Mouse (Mus musculus): Measurements from ENCODE around the gene Etl4. TPM values are rescaled to one million over a fixed set of nuclear protein-coding genes. Genes with fewer than 3 reads are reported as not detected.
A peak's percentile ranks its signal among the peaks of the same experiment; 100 is the strongest.

Gene Etl4
- polyA plus RNA-seq, 1 experiment from 2014 or later, result 12.3 TPM

- no peak for ATAC-seq (ENCODE audit: insufficient number of reproducible peaks, low FRiP score)
- Histone ChIP-seq H3K4me1 (replicated peaks) (no peaks in the 10 kb centered on the region), H3K4me2 (no peak overlapping the region), H3K27ac (ENCODE audit: poor library complexity, severe bottlenecking) (no peak overlapping the region), H3K9ac (no peak overlapping the region), H3K27me3 (replicated peaks) (no peaks in the 10 kb centered on the region), H3K4me3 (no peak overlapping the region), H3K36me3 (no peaks in the 10 kb centered on the region), H3K9me3 (replicated peaks) (0 out of 2 replicates have a peak, but pooled peaks cover 2% of the 10 kb centered on the region)
- 86% methylated on average over 1 of the region's 1 CpGs for WGBS
These were observed 662.4 kb downstream of the Etl4 start for GRCm38 (mm10) chr2:20571940-20572339.

- 34% methylated on average over 3 of the region's 3 CpGs for WGBS
- H3K27ac ChIP-seq (ENCODE audit: poor library complexity, severe bottlenecking), result no peak overlapping the region
These were observed 670.8 kb downstream of the Etl4 start for GRCm38 (mm10) chr2:20580331-20580730.

GRCm38 (mm10) chr2:20583032-20583431 lies 673.5 kb downstream of the Etl4 start:
- H3K4me1 ChIP-seq (replicated peaks), result peaks cover 12% of the 10 kb centered on the region
- no peak overlapping the region for H3K4me2 ChIP-seq
- no peak overlapping the region for H3K4me3 ChIP-seq
- H3K9me3 ChIP-seq (replicated peaks), result no peaks in the 10 kb centered on the region; the same call in 1 of the 2 replicates
- no peaks in the 10 kb centered on the region for H3K27me3 ChIP-seq (replicated peaks)
- no peak overlapping the region for H3K27ac ChIP-seq (ENCODE audit: poor library complexity, severe bottlenecking)
- no peak for ATAC-seq (ENCODE audit: insufficient number of reproducible peaks, low FRiP score)
- H3K36me3 ChIP-seq, result no peaks in the 10 kb centered on the region; the same call in 1 of the 2 replicates
- H3K9ac ChIP-seq, result no peak overlapping the region

More at GRCm38 (mm10) chr2:20580331-20580730, 670.8 kb downstream of the Etl4 start:
- Histone ChIP-seq H3K9me3 (replicated peaks) (0 out of 2 replicates have a peak, but pooled peaks cover 2% of the 10 kb centered on the region), H3K4me3 (no peak overlapping the region), H3K4me1 (replicated peaks) (peaks cover 12% of the 10 kb centered on the region), H3K27me3 (replicated peaks) (no peaks in the 10 kb centered on the region), H3K36me3 (no peaks in the 10 kb centered on the region), H3K9ac (no peak overlapping the region), H3K4me2 (no peak overlapping the region)
- ATAC-seq (ENCODE audit: insufficient number of reproducible peaks, low FRiP score), result no peak

DNA sequence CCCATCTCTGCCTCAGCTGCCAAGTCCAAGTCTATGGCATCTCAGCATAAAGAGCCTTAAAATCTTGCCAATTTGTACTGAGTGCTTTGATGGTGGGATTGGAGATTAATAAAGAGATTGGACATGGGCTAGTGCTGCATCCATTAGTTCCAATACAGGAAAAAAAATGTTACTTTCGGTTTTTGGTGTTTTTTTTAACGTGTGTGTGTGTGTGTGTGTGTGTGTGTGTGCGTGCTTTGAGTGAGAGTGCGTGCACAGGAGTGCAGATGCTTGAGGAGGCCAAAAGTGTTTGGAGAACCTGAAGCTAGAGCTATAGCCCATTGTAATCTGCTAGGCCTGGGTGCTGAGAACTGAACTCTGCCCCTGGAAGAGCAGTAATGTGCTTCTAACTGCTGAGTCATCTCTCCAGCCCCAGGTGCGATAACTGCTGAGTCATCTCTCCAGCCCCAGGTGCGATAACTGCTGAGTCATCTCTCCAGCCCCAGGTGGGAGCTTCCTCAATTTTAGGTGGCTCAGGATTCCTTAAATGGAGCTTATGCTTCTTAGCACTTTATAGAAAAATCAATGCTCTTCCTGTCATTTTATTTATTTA lies 674.1 kb downstream of the Etl4 start:
- Histone ChIP-seq H3K9ac (no peak overlapping the region), H3K9me3 (replicated peaks) (no peaks in the 10 kb centered on the region; the same call in 1 of the 2 replicates), H3K27ac (ENCODE audit: poor library complexity, severe bottlenecking) (no peak overlapping the region), H3K27me3 (replicated peaks) (no peaks in the 10 kb centered on the region), H3K4me1 (replicated peaks) (peaks cover 12% of the 10 kb centered on the region), H3K36me3 (no peaks in the 10 kb centered on the region; the same call in 1 of the 2 replicates), H3K4me2 (no peak overlapping the region), H3K4me3 (no peak overlapping the region)
- 90% methylated on average over 6 of the region's 6 CpGs for WGBS
- ATAC-seq (ENCODE audit: insufficient number of reproducible peaks, low FRiP score), result peak; percentile 18; the same call in 1 of the 2 replicates

DNA sequence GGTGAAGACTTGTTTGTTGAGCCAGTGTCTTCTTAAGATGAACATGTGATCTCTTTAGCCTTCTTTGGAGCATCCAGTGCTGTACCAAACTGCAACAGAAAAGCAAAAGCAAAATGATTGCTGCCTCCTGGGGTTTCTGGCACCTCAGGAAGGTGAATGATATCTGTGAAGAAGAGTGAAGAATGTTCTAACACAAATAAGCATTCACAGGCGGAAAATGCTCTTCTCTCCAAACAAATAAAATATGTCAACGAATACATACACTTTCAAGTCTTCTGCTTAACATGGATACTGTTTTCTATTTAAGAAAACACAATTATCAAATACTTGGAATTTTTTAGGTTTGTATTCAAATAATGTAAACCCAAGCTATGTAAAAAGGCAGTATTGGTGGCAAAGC lies 678.3 kb downstream of the Etl4 start:
- Histone ChIP-seq H3K4me2 (no peak overlapping the region), H3K9me3 (replicated peaks) (no peaks in the 10 kb centered on the region; the same call in 1 of the 2 replicates), H3K4me1 (replicated peaks) (peaks cover 2% of the 10 kb centered on the region), H3K9ac (no peak overlapping the region), H3K36me3 (no peaks in the 10 kb centered on the region; the same call in 1 of the 2 replicates), H3K4me3 (no peak overlapping the region), H3K27me3 (replicated peaks) (no peaks in the 10 kb centered on the region), H3K27ac (ENCODE audit: poor library complexity, severe bottlenecking) (no peak overlapping the region)
- ATAC-seq (ENCODE audit: insufficient number of reproducible peaks, low FRiP score), result no peak
- WGBS, result 91% methylated on average over 2 of the region's 2 CpGs

GRCm38 (mm10) chr2:20588631-20589030 lies 679.1 kb downstream of the Etl4 start:
- Histone ChIP-seq H3K27me3 (replicated peaks) (no peaks in the 10 kb centered on the region), H3K36me3 (no peaks in the 10 kb centered on the region; the same call in 1 of the 2 replicates), H3K9ac (no peak overlapping the region), H3K27ac (ENCODE audit: poor library complexity, severe bottlenecking) (no peak overlapping the region), H3K9me3 (replicated peaks) (no peaks in the 10 kb centered on the region; the same call in 1 of the 2 replicates), H3K4me3 (no peak overlapping the region), H3K4me2 (no peak overlapping the region), H3K4me1 (replicated peaks) (peaks cover 9% of the 10 kb centered on the region)
- no peak for ATAC-seq (ENCODE audit: insufficient number of reproducible peaks, low FRiP score)

GRCm38 (mm10) chr2:20594129-20594528 lies 684.5 kb downstream of the Etl4 start:
- H3K9ac ChIP-seq, result no peak overlapping the region
- H3K4me2 ChIP-seq, result no peak overlapping the region
- H3K36me3 ChIP-seq, result no peaks in the 10 kb centered on the region
- no peaks in the 10 kb centered on the region for H3K9me3 ChIP-seq (replicated peaks)
- ATAC-seq (ENCODE audit: insufficient number of reproducible peaks, low FRiP score), result no peak
- H3K27me3 ChIP-seq (replicated peaks), result no peaks in the 10 kb centered on the region
- H3K4me3 ChIP-seq, result no peak overlapping the region
- no peak overlapping the region for H3K27ac ChIP-seq (ENCODE audit: poor library complexity, severe bottlenecking)
- WGBS, result 55% methylated on average over 2 of the region's 2 CpGs
- peaks cover 9% of the 10 kb centered on the region for H3K4me1 ChIP-seq (replicated peaks)

DNA sequence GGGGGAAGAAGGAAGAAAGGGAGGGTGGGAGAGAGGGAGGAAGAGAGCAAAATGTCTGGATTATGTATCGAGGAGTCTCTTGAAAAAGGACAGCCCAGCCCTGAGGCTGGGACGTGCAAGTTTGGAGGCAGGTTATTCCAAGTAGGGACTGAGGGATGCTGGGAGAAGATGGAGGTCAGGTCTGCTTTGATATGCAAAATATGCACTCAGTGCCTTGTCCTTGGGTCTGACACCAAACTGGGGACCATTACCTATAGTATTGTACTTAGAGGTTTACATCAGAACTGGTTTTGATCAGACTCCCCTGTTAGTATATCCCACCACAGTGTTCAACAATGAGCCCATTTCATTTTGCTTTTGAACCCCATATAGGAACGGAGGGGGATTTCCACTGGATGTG lies 685.4 kb downstream of the Etl4 start:
- Histone ChIP-seq H3K4me1 (replicated peaks) (peaks cover 9% of the 10 kb centered on the region), H3K36me3 (no peaks in the 10 kb centered on the region), H3K9ac (no peak overlapping the region), H3K27ac (ENCODE audit: poor library complexity, severe bottlenecking) (no peak overlapping the region), H3K9me3 (replicated peaks) (no peaks in the 10 kb centered on the region), H3K4me3 (no peak overlapping the region), H3K27me3 (replicated peaks) (no peaks in the 10 kb centered on the region), H3K4me2 (no peak overlapping the region)
- 84% methylated on average over 3 of the region's 3 CpGs for WGBS
- ATAC-seq (ENCODE audit: insufficient number of reproducible peaks, low FRiP score), result no peak

- H3K27me3 ChIP-seq (replicated peaks), result no peaks in the 10 kb centered on the region
- H3K4me1 ChIP-seq (replicated peaks), result peaks cover 9% of the 10 kb centered on the region
- WGBS, result 96% methylated on average over 3 of the region's 3 CpGs
- H3K27ac ChIP-seq (ENCODE audit: poor library complexity, severe bottlenecking), result no peak overlapping the region
- no peaks in the 10 kb centered on the region for H3K9me3 ChIP-seq (replicated peaks)
- no peaks in the 10 kb centered on the region for H3K36me3 ChIP-seq
- no peak overlapping the region for H3K9ac ChIP-seq
- ATAC-seq (ENCODE audit: insufficient number of reproducible peaks, low FRiP score), result no peak
- no peak overlapping the region for H3K4me3 ChIP-seq
- no peak overlapping the region for H3K4me2 ChIP-seq
These were observed 687.0 kb downstream of the Etl4 start for GRCm38 (mm10) chr2:20596558-20596957.

- 67% methylated on average over 2 of the region's 2 CpGs for WGBS
- Histone ChIP-seq H3K27ac (ENCODE audit: poor library complexity, severe bottlenecking) (no peak overlapping the region), H3K4me2 (no peak overlapping the region), H3K4me1 (replicated peaks) (peaks cover 9% of the 10 kb centered on the region), H3K4me3 (no peak overlapping the region), H3K9me3 (replicated peaks) (no peaks in the 10 kb centered on the region), H3K9ac (no peak overlapping the region), H3K36me3 (no peaks in the 10 kb centered on the region), H3K27me3 (replicated peaks) (no peaks in the 10 kb centered on the region)
- ATAC-seq (ENCODE audit: insufficient number of reproducible peaks, low FRiP score), result no peak
These were observed 687.6 kb downstream of the Etl4 start for GRCm38 (mm10) chr2:20597193-20597592.

- no peaks in the 10 kb centered on the region for H3K27me3 ChIP-seq (replicated peaks)
- H3K4me1 ChIP-seq (replicated peaks), result peaks cover 10% of the 10 kb centered on the region
- H3K4me3 ChIP-seq, result no peak overlapping the region
- 77% methylated on average over 2 of the region's 2 CpGs for whole genome bisulfite sequencing
- no peak overlapping the region for H3K4me2 ChIP-seq
- H3K9me3 ChIP-seq (replicated peaks), result no peaks in the 10 kb centered on the region
- H3K36me3 ChIP-seq, result no peaks in the 10 kb centered on the region
- H3K9ac ChIP-seq, result no peak overlapping the region
- no peak overlapping the region for H3K27ac ChIP-seq (ENCODE audit: poor library complexity, severe bottlenecking)
- ATAC-seq (ENCODE audit: insufficient number of reproducible peaks, low FRiP score), result no peak
These were observed 693.1 kb downstream of the Etl4 start for GRCm38 (mm10) chr2:20602656-20603055.

GRCm38 (mm10) chr2:20603536-20603935 lies 694.0 kb downstream of the Etl4 start:
- 75% methylated on average over 6 of the region's 6 CpGs for WGBS
- H3K36me3 ChIP-seq, result no peaks in the 10 kb centered on the region
- H3K4me3 ChIP-seq, result no peak overlapping the region
- H3K4me1 ChIP-seq (replicated peaks), result peaks cover 10% of the 10 kb centered on the region
- no peak for ATAC-seq (ENCODE audit: insufficient number of reproducible peaks, low FRiP score)
- no peaks in the 10 kb centered on the region for H3K9me3 ChIP-seq (replicated peaks)
- H3K4me2 ChIP-seq, result no peak overlapping the region
- H3K27ac ChIP-seq (ENCODE audit: poor library complexity, severe bottlenecking), result no peak overlapping the region; the same call in 1 of the 2 replicates
- H3K27me3 ChIP-seq (replicated peaks), result no peaks in the 10 kb centered on the region
- no peak overlapping the region for H3K9ac ChIP-seq

Data from heart, embryonic 12.5 days (tissue).